Mouse (Mus musculus) hindlimb bud, embryonic 11.5 days (tissue): ENCODE results near the gene Nudt8.
"Not testable (repeated sequence)": the region's sequence is repeated elsewhere in the genome, so short reads cannot be mapped to it uniquely, and the experiment has no call there.

Experiments used
- DNase-seq: peaks from one replicate; pipeline ENCODE4 v3.0.0-alpha.2; 2012; ENCODE audit warnings: low read depth, low spot score; ENCODE audit errors: extremely low spot score

The Nudt8 gene

DNA sequence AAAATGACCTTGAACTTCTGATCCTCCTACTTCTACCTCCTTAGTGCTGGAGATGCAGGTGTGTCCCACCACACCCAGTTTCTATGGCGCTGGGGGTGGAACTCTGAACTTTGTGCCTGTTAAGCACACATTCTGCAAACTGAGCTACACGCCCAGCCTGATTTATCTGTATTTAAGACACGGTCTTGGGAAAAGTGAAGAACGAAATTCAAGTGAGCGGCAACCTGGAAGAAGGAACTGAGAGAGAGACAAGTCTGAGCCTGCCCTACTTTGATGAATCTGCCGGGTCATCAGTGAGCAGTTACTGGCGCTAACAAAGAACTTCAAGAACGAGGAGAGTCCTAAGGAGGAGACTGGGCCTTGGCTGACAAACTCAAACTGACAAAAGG, 46.5 kb downstream of the Nudt8 start:
- no peak for DNase-seq

DNA sequence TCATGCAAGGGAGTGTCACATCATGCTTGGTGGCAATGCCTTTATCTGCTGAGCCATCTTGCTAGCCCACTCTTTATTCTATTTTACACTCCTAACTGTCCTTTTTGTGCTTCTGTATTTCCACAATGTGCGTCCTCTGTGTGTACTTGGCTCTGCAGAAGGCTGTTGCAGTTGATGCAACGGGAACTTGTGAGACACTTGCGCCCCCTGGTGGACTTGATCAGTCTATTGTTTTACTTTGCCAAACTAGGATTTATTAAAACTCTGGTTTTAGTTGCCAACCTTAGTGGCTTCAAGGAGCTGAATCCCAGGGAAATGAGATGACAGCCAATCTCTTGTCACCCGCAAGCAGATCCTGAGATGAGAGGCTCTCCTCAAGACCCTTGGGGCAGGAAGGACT, 47.5 kb downstream of the Nudt8 start:
- peak; percentile 79 for DNase-seq

DNA sequence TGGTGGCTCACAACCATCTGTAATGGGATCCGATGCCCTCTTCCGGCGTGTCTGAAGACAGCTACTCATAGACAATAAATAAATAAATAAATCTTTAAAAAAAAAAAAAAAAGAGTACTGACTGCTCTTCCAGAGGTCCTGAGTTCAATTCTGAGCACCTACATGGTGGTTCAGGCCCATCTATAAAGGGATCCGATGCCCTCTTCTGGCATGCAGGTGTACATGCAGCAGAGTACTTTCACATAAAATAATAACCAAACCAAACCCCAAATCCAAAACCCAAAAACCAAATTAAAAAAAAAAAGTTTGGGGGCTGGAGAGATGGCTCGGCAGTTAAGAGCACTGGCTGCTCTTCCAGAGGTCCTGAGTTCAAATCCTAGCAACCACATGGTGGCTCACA, 48.7 kb downstream of the Nudt8 start:
- DNase-seq, result not testable (repeated sequence)

DNA sequence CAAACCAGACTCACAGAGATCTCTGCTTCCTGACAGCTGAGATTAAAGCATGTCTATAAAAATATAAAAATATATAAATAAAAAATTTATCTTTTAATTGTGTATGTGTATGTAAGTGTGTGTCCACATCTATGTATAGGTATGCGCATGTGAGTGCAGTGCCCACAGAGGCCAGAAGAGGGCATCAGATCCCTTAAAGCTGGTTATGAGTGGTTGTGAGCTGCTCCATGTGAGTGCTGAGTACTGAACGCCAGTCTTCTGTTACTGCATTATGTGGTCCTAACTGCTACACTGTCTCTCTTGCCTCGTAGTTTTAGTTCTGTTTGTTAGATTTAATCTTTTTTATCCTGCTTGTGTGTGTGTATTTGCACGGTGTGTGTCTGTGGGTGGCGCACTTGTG, 50.6 kb downstream of the Nudt8 start:
- DNase-seq, result no peak
